Mouse (Mus musculus) stomach, embryonic 14.5 days (tissue): Measurements from ENCODE around the gene Magel2. TPM values are rescaled to one million over a fixed set of nuclear protein-coding genes. Genes with fewer than 3 reads are reported as not detected.

Source experiments
- ATAC-seq: fragments of 200-750 bp; cut with Nextera tagmentation; 2 replicates; pipeline ENCODE4 v1.8.0; 2017; ENCODE audit warnings: low read depth, moderate TSS enrichment; ENCODE audit not compliant: insufficient number of reproducible peaks, insufficient read depth, low FRiP score
- H3K27ac ChIP-seq: fragments of 300-500 bp; sonication (generic); 2 replicates; pipeline ENCODE4 v1.5.1; 2014; ENCODE audit warnings: mild to moderate bottlenecking, low read length, moderate library complexity, mixed read lengths
- H3K27me3 ChIP-seq: fragments of 300-500 bp; sonication (generic); 2 replicates; pipeline ENCODE4 v1.6.1; 2014; ENCODE audit warnings: low read length, control low read depth, mixed read lengths; ENCODE audit not compliant: control insufficient read depth, insufficient read depth
- H3K36me3 ChIP-seq: fragments of 300-500 bp; sonication (generic); 2 replicates; pipeline ENCODE4 v1.6.1; 2014; ENCODE audit warnings: mild to moderate bottlenecking, control low read depth, low read length, moderate library complexity, mixed read lengths; ENCODE audit not compliant: control insufficient read depth, insufficient read depth
- H3K4me1 ChIP-seq: fragments of 300-500 bp; sonication (generic); 2 replicates; pipeline ENCODE4 v1.6.1; 2014; ENCODE audit warnings: low read length, control low read depth, mixed read lengths; ENCODE audit not compliant: control insufficient read depth, insufficient read depth
- H3K4me2 ChIP-seq: fragments of 300-500 bp; sonication (generic); replicated peaks from 2 replicates; pipeline ENCODE4 v1.6.1; 2014; ENCODE audit warnings: low read depth, low read length, control low read depth
- H3K4me3 ChIP-seq: fragments of 300-500 bp; sonication (generic); 2 replicates; pipeline ENCODE4 v1.5.1; 2014; ENCODE audit warnings: low read depth, low read length, control low read depth
- H3K9ac ChIP-seq: fragments of 300-500 bp; sonication (generic); replicated peaks from 2 replicates; pipeline ENCODE4 v1.6.1; 2014; ENCODE audit warnings: low read depth, mild to moderate bottlenecking, control low read depth, low read length, moderate library complexity, mixed read lengths
- H3K9me3 ChIP-seq: fragments of 300-500 bp; sonication (generic); 2 replicates; pipeline ENCODE4 v1.6.1; 2016; ENCODE audit warnings: low read depth, low read length, control low read depth; ENCODE audit not compliant: control insufficient read depth
- WGBS: fragments of 180-500 bp; shearing (Covaris S2); extraction: QIAGEN DNeasy Blood & Tissue Kit; methylation state at CpG from one replicate; pipeline ENCODE4 v1.1.7; 2014; 5-methylcytosine and 5-hydroxymethylcytosine counted together
- polyA plus RNA-seq: library from polyadenylated mRNA; unstranded; fragments of >200 nt; fragmentation: Nextera tagmentation; extraction: Ambion mirVana; gene quantifications from 2 replicates; pipeline ENCODE4 v1.2.1, GENCODE M21; 2014

Gene Magel2
- 1.9 and 2.6 TPM in 2 replicates for polyA plus RNA-seq

- Histone ChIP-seq H3K4me2 (peak within 1 kb of the TSS; percentile 35), H3K27ac (no peak within 1 kb of the TSS), H3K36me3 (no peaks in the 10 kb centered on the region), H3K9ac (no peak within 1 kb of the TSS; the same call in 1 of the 2 replicates), H3K4me1 (no peaks in the 10 kb centered on the region), H3K9me3 (no peaks in the 10 kb centered on the region; the same call in 1 of the 2 replicates), H3K4me3 (peak within 1 kb of the TSS; percentile 36), H3K27me3 (no peaks in the 10 kb centered on the region)
- WGBS: 20% methylated on average over 31 of the region's 31 CpGs
- ATAC-seq: peak; percentile 87
These were observed at the start of gene Magel2 for GRCm38 (mm10) chr7:62376510-62377304. Magel2 (plus strand) TSS chr7:62377010.

- H3K4me1 ChIP-seq: no peaks in the 10 kb centered on the region
- no peaks in the 10 kb centered on the region for H3K36me3 ChIP-seq
- no peak overlapping the region for H3K27ac ChIP-seq
- no peak overlapping the region for H3K4me3 ChIP-seq
- no peaks in the 10 kb centered on the region for H3K27me3 ChIP-seq
- H3K9ac ChIP-seq: no peak overlapping the region
- H3K9me3 ChIP-seq: no peaks in the 10 kb centered on the region
- no peak overlapping the region for H3K4me2 ChIP-seq
- WGBS: 33% methylated on average over 1 of the region's 1 CpGs
- ATAC-seq: no peak
These were observed 31.4 kb upstream of the Magel2 start for GRCm38 (mm10) chr7:62345411-62345810.

- WGBS: 53% methylated on average over 1 of the region's 1 CpGs
- no peaks in the 10 kb centered on the region for H3K36me3 ChIP-seq
- H3K27me3 ChIP-seq: no peaks in the 10 kb centered on the region
- no peak within 1 kb of the TSS for H3K4me3 ChIP-seq
- no peak within 1 kb of the TSS for H3K4me2 ChIP-seq
- H3K4me1 ChIP-seq: no peaks in the 10 kb centered on the region
- no peak within 1 kb of the TSS for H3K27ac ChIP-seq
- H3K9ac ChIP-seq: no peak within 1 kb of the TSS
- no peaks in the 10 kb centered on the region for H3K9me3 ChIP-seq
- no peak for ATAC-seq
These were observed 30.5 kb upstream of the Magel2 start, which contains the start of gene Ndn for GRCm38 (mm10) chr7:62346269-62346668. Ndn (plus strand) TSS chr7:62346569.

GRCm38 (mm10) chr7:62348106-62348803 is 28.6 kb upstream of the Magel2 start:
- Histone ChIP-seq H3K9me3 (no peaks in the 10 kb centered on the region), H3K4me3 (peak overlapping the region; percentile 42), H3K27me3 (no peaks in the 10 kb centered on the region), H3K27ac (no peak overlapping the region; the same call in 1 of the 2 replicates), H3K9ac (peak overlapping the region; percentile 26), H3K36me3 (no peaks in the 10 kb centered on the region), H3K4me1 (no peaks in the 10 kb centered on the region), H3K4me2 (peak overlapping the region; percentile 54)
- WGBS: 14% methylated on average over 42 of the region's 42 CpGs
- ATAC-seq: peak; percentile 93

GRCm38 (mm10) chr7:62348804-62349190 is 28.0 kb upstream of the Magel2 start:
- Histone ChIP-seq H3K27me3 (no peaks in the 10 kb centered on the region), H3K4me2 (peak overlapping the region; percentile 54), H3K9me3 (no peaks in the 10 kb centered on the region), H3K36me3 (no peaks in the 10 kb centered on the region), H3K27ac (no peak overlapping the region), H3K9ac (peak overlapping the region; percentile 26; the same call in 1 of the 2 replicates), H3K4me1 (no peaks in the 10 kb centered on the region), H3K4me3 (peak overlapping the region; percentile 42)
- 35% methylated on average over 17 of the region's 17 CpGs for WGBS
- no peak for ATAC-seq

GRCm38 (mm10) chr7:62351266-62351665 is 25.5 kb upstream of the Magel2 start:
- Histone ChIP-seq H3K27ac (no peak overlapping the region), H3K36me3 (no peaks in the 10 kb centered on the region), H3K9me3 (no peaks in the 10 kb centered on the region), H3K27me3 (no peaks in the 10 kb centered on the region), H3K4me2 (no peak overlapping the region), H3K4me3 (no peak overlapping the region), H3K9ac (no peak overlapping the region), H3K4me1 (no peaks in the 10 kb centered on the region)
- WGBS: 50% methylated on average over 8 of the region's 8 CpGs
- ATAC-seq: no peak

- 58% methylated on average over 7 of the region's 7 CpGs for WGBS
- H3K27me3 ChIP-seq: no peaks in the 10 kb centered on the region
- no peaks in the 10 kb centered on the region for H3K4me1 ChIP-seq
- no peak for ATAC-seq
- H3K36me3 ChIP-seq: no peaks in the 10 kb centered on the region
- H3K9me3 ChIP-seq: no peaks in the 10 kb centered on the region
- H3K27ac ChIP-seq: no peak overlapping the region
- H3K9ac ChIP-seq: no peak overlapping the region
- no peak overlapping the region for H3K4me2 ChIP-seq
- H3K4me3 ChIP-seq: no peak overlapping the region
These were observed 11.7 kb upstream of the Magel2 start for GRCm38 (mm10) chr7:62365039-62365636.

- no peaks in the 10 kb centered on the region for H3K9me3 ChIP-seq
- no peaks in the 10 kb centered on the region for H3K27me3 ChIP-seq
- no peaks in the 10 kb centered on the region for H3K36me3 ChIP-seq
- H3K4me3 ChIP-seq: no peak overlapping the region
- H3K9ac ChIP-seq: no peak overlapping the region
- H3K4me2 ChIP-seq: no peak overlapping the region
- 76% methylated on average over 8 of the region's 8 CpGs for WGBS
- H3K4me1 ChIP-seq: no peaks in the 10 kb centered on the region
- no peak for ATAC-seq
- no peak overlapping the region for H3K27ac ChIP-seq
These were observed 10.1 kb upstream of the Magel2 start for GRCm38 (mm10) chr7:62366730-62367129.
